Mouse (Mus musculus) liver, embryonic 11.5 days (tissue): ENCODE results near the gene Zcchc17. TPM values are rescaled to one million over a fixed set of nuclear protein-coding genes. Genes with fewer than 3 reads are reported as not detected.
A peak's percentile ranks its signal among the peaks of the same experiment; 100 is the strongest.

ENCODE experiments used
- ATAC-seq: fragments of 200-750 bp; cut with Nextera tagmentation; replicated peaks from 2 replicates; pipeline ENCODE4 v1.8.0; 2017; ENCODE audit warnings: moderate number of reproducible peaks, mild to moderate bottlenecking, moderate TSS enrichment, moderate library complexity; ENCODE audit not compliant: low FRiP score
- DNase-seq: peaks from one replicate; pipeline ENCODE4 v3.0.0-alpha.2; 2017; ENCODE audit warnings: low spot score
- H3K27ac ChIP-seq: fragments of 300-500 bp; sonication (generic); 2 replicates; pipeline ENCODE4 v1.5.1; 2014; ENCODE audit warnings: mild to moderate bottlenecking, low read depth, low read length, control low read depth
- H3K27me3 ChIP-seq: fragments of 300-500 bp; sonication (generic); replicated peaks from 2 replicates; pipeline ENCODE4 v1.6.1; 2014; ENCODE audit warnings: low read length, mixed read lengths; ENCODE audit not compliant: control insufficient read depth, insufficient read depth
- H3K36me3 ChIP-seq: fragments of 300-500 bp; sonication (generic); 2 replicates; pipeline ENCODE4 v1.6.1; 2014; ENCODE audit warnings: mild to moderate bottlenecking, low read length, moderate library complexity, mixed read lengths; ENCODE audit not compliant: control insufficient read depth, insufficient read depth
- H3K4me1 ChIP-seq: fragments of 300-500 bp; sonication (generic); replicated peaks from 2 replicates; pipeline ENCODE4 v1.6.1; 2014; ENCODE audit warnings: low read length, mixed read lengths; ENCODE audit not compliant: control insufficient read depth, insufficient read depth
- H3K4me2 ChIP-seq: fragments of 300-500 bp; sonication (generic); 2 replicates; pipeline ENCODE4 v1.6.1; 2014; ENCODE audit warnings: mild to moderate bottlenecking, control low read depth, moderate library complexity
- H3K4me3 ChIP-seq: fragments of 300-500 bp; sonication (generic); 2 replicates; pipeline ENCODE4 v1.5.1; 2014; ENCODE audit warnings: low read depth, low read length, control low read depth
- H3K9ac ChIP-seq: fragments of 300-500 bp; sonication (generic); 2 replicates; pipeline ENCODE4 v1.6.1; 2014; ENCODE audit warnings: low read depth, low read length, control low read depth
- H3K9me3 ChIP-seq: fragments of 300-500 bp; sonication (generic); 2 replicates; pipeline ENCODE4 v1.6.1; 2016; ENCODE audit warnings: low read length, inconsistent platforms, mixed read lengths; ENCODE audit not compliant: control insufficient read depth
- WGBS: fragments of 180-500 bp; shearing (Covaris S2); extraction: QIAGEN DNeasy Blood & Tissue Kit; methylation state at CpG from one replicate; pipeline ENCODE4 v1.1.7; 2014; 5-methylcytosine and 5-hydroxymethylcytosine counted together
- polyA plus RNA-seq: library from polyadenylated mRNA; unstranded; fragments of >200 nt; fragmentation: Nextera tagmentation; extraction: Ambion mirVana; gene quantifications from 2 replicates; pipeline ENCODE4 v1.2.1, GENCODE M21; 2014

Zcchc17 gene
- polyA plus RNA-seq, 1 experiment from 2014 or later, result 65.0 TPM

GRCm38 (mm10) chr4:130283826-130284225 lies 75.9 kb downstream of the Zcchc17 start:
- H3K27me3 ChIP-seq, result peaks cover 32% of the 10 kb centered on the region
- H3K9ac ChIP-seq, result no peak overlapping the region
- no peak overlapping the region for H3K27ac ChIP-seq
- DNase-seq (no peak), ATAC-seq (no peak)
- no peaks in the 10 kb centered on the region for H3K4me1 ChIP-seq
- no peaks in the 10 kb centered on the region for H3K9me3 ChIP-seq
- H3K4me3 ChIP-seq, result no peak overlapping the region
- no peak overlapping the region for H3K4me2 ChIP-seq
- 43% methylated on average over 9 of the region's 9 CpGs for WGBS
- no peaks in the 10 kb centered on the region for H3K36me3 ChIP-seq

- H3K9me3 ChIP-seq, result no peaks in the 10 kb centered on the region
- H3K4me3 ChIP-seq, result no peak overlapping the region
- DNase-seq (no peak), ATAC-seq (no peak)
- WGBS, result 68% methylated on average over 5 of the region's 5 CpGs
- no peaks in the 10 kb centered on the region for H3K4me1 ChIP-seq
- H3K27ac ChIP-seq, result no peak overlapping the region
- H3K4me2 ChIP-seq, result no peak overlapping the region
- no peak overlapping the region for H3K9ac ChIP-seq
- peaks cover 36% of the 10 kb centered on the region for H3K27me3 ChIP-seq
- no peaks in the 10 kb centered on the region for H3K36me3 ChIP-seq
Measured at GRCm38 (mm10) chr4:130282856-130283255, 76.9 kb downstream of the Zcchc17 start.

- no peaks in the 10 kb centered on the region for H3K36me3 ChIP-seq
- peaks cover 52% of the 10 kb centered on the region for H3K27me3 ChIP-seq
- H3K27ac ChIP-seq, result no peak within 1 kb of the TSS
- 55% methylated on average over 2 of the region's 2 CpGs for WGBS
- no peaks in the 10 kb centered on the region for H3K4me1 ChIP-seq
- no peak within 1 kb of the TSS for H3K4me3 ChIP-seq
- no peaks in the 10 kb centered on the region for H3K9me3 ChIP-seq
- no peak for ATAC-seq
- H3K9ac ChIP-seq, result no peak within 1 kb of the TSS
- DNase-seq, result no peak
- no peak within 1 kb of the TSS for H3K4me2 ChIP-seq
Measured at GRCm38 (mm10) chr4:130279105-130279504, 80.6 kb downstream of the Zcchc17 start, which contains the start of gene Serinc2. TSS of gene Serinc2 (minus strand) at chr4:130279205.

- Histone ChIP-seq H3K27me3 (peaks cover 73% of the 10 kb centered on the region), H3K4me1 (no peaks in the 10 kb centered on the region), H3K4me2 (no peak overlapping the region), H3K36me3 (no peaks in the 10 kb centered on the region), H3K4me3 (no peak overlapping the region), H3K9ac (no peak overlapping the region), H3K9me3 (no peaks in the 10 kb centered on the region), H3K27ac (no peak overlapping the region)
- DNase-seq (no peak), ATAC-seq (no peak)
- 39% methylated on average over 7 of the region's 7 CpGs for WGBS
Measured at GRCm38 (mm10) chr4:130276573-130277176, 83.1 kb downstream of the Zcchc17 start.

GRCm38 (mm10) chr4:130275823-130276105 lies 84.0 kb downstream of the Zcchc17 start:
- H3K36me3 ChIP-seq, result no peaks in the 10 kb centered on the region
- no peak overlapping the region for H3K27ac ChIP-seq
- no peak overlapping the region for H3K4me3 ChIP-seq
- ATAC-seq (no peak), DNase-seq (no peak)
- H3K4me2 ChIP-seq, result peak overlapping the region; percentile 64; the same call in 1 of the 2 replicates
- H3K4me1 ChIP-seq, result no peaks in the 10 kb centered on the region
- 45% methylated on average over 5 of the region's 5 CpGs for WGBS
- no peaks in the 10 kb centered on the region for H3K9me3 ChIP-seq
- H3K27me3 ChIP-seq, result peaks cover 81% of the 10 kb centered on the region
- H3K9ac ChIP-seq, result no peak overlapping the region

GRCm38 (mm10) chr4:130275016-130275822 lies 84.5 kb downstream of the Zcchc17 start:
- H3K4me3 ChIP-seq, result peak overlapping the region; percentile 41
- H3K4me1 ChIP-seq, result no peaks in the 10 kb centered on the region
- DNase-seq (peak; percentile 52), ATAC-seq (0 out of 2 replicates have a peak, but pooled peaks have one; percentile 15)
- peaks cover 79% of the 10 kb centered on the region for H3K27me3 ChIP-seq
- H3K27ac ChIP-seq, result no peak overlapping the region
- WGBS, result 3% methylated on average over 62 of the region's 62 CpGs
- H3K36me3 ChIP-seq, result no peaks in the 10 kb centered on the region
- peak overlapping the region; percentile 64 for H3K4me2 ChIP-seq
- H3K9me3 ChIP-seq, result no peaks in the 10 kb centered on the region
- peak overlapping the region; percentile 20 for H3K9ac ChIP-seq

GRCm38 (mm10) chr4:130274346-130275015 lies 85.3 kb downstream of the Zcchc17 start:
- H3K4me1 ChIP-seq, result no peaks in the 10 kb centered on the region
- H3K27me3 ChIP-seq, result peaks cover 77% of the 10 kb centered on the region
- DNase-seq (no peak), ATAC-seq (no peak)
- no peaks in the 10 kb centered on the region for H3K9me3 ChIP-seq
- no peaks in the 10 kb centered on the region for H3K36me3 ChIP-seq
- peak overlapping the region; percentile 27 for H3K9ac ChIP-seq
- peak overlapping the region; percentile 41 for H3K4me3 ChIP-seq
- H3K27ac ChIP-seq, result no peak overlapping the region
- H3K4me2 ChIP-seq, result peak overlapping the region; percentile 64
- 3% methylated on average over 29 of the region's 29 CpGs for WGBS

GRCm38 (mm10) chr4:130273698-130274345 lies 85.9 kb downstream of the Zcchc17 start:
- Histone ChIP-seq H3K4me1 (no peaks in the 10 kb centered on the region), H3K4me2 (peak overlapping the region; percentile 64), H3K36me3 (no peaks in the 10 kb centered on the region), H3K9ac (peak overlapping the region; percentile 27; the same call in 1 of the 2 replicates), H3K4me3 (peak overlapping the region; percentile 41), H3K27ac (no peak overlapping the region), H3K27me3 (peaks cover 71% of the 10 kb centered on the region), H3K9me3 (no peaks in the 10 kb centered on the region)
- ATAC-seq (no peak), DNase-seq (no peak)
- WGBS, result 13% methylated on average over 11 of the region's 12 CpGs
